Mouse (Mus musculus): ENCODE data around the gene Slc25a33. TPM values are rescaled to one million over a fixed set of nuclear protein-coding genes. Genes with fewer than 3 reads are reported as not detected.

Gene Slc25a33
- polyA plus RNA-seq, 1 experiment, result 77.0 TPM

GRCm38 (mm10) chr4:149702210-149702979 is 71.7 kb downstream of the Slc25a33 start, which contains the start of gene Pik3cd:
TSS of gene Pik3cd (minus strand) at chr4:149702571.
- H3K4me3 ChIP-seq (replicated peaks; ENCODE audit: insufficient read depth, low read depth, low read length), result no peak within 1 kb of the TSS
- TF ChIP-seq CTCF (IDR thresholded peaks at IDR 0.05; ENCODE audit: borderline replicate concordance, insufficient read depth, low read depth, low read length) (no peak), POLR2A (IDR thresholded peaks at IDR 0.05; ENCODE audit: borderline replicate concordance, insufficient read depth, low read length) (no peak)
- no peak within 1 kb of the TSS for H3K27ac ChIP-seq (ENCODE audit: insufficient read depth, low read length)
- no peaks in the 10 kb centered on the region for H3K27me3 ChIP-seq (ENCODE audit: control insufficient read depth, insufficient read depth, low read length)
- no peak for DNase-seq
- H3K4me1 ChIP-seq (ENCODE audit: control insufficient read depth, insufficient read depth, low read length), result no peaks in the 10 kb centered on the region; the same call in 1 of the 2 replicates
- WGBS, result 76% methylated on average over 19 of the region's 19 CpGs

GRCm38 (mm10) chr4:149701426-149702209 is 72.5 kb downstream of the Slc25a33 start:
- H3K27me3 ChIP-seq (ENCODE audit: control insufficient read depth, insufficient read depth, low read length), result no peaks in the 10 kb centered on the region
- H3K4me1 ChIP-seq (ENCODE audit: control insufficient read depth, insufficient read depth, low read length), result no peaks in the 10 kb centered on the region; the same call in 1 of the 2 replicates
- 82% methylated on average over 18 of the region's 18 CpGs for WGBS
- no peak for DNase-seq
- no peak overlapping the region for H3K4me3 ChIP-seq (replicated peaks; ENCODE audit: insufficient read depth, low read depth, low read length)
- TF ChIP-seq POLR2A (IDR thresholded peaks at IDR 0.05; ENCODE audit: borderline replicate concordance, insufficient read depth, low read length) (no peak), CTCF (IDR thresholded peaks at IDR 0.05; ENCODE audit: borderline replicate concordance, insufficient read depth, low read depth, low read length) (no peak)
- no peak overlapping the region for H3K27ac ChIP-seq (ENCODE audit: insufficient read depth, low read length)

- Histone ChIP-seq H3K27me3 (ENCODE audit: control insufficient read depth, insufficient read depth, low read length) (no peaks in the 10 kb centered on the region), H3K27ac (ENCODE audit: insufficient read depth, low read length) (no peak overlapping the region), H3K4me3 (replicated peaks; ENCODE audit: insufficient read depth, low read depth, low read length) (no peak overlapping the region), H3K4me1 (ENCODE audit: control insufficient read depth, insufficient read depth, low read length) (no peaks in the 10 kb centered on the region; the same call in 1 of the 2 replicates)
- TF ChIP-seq CTCF (IDR thresholded peaks at IDR 0.05; ENCODE audit: borderline replicate concordance, insufficient read depth, low read depth, low read length) (no peak), POLR2A (IDR thresholded peaks at IDR 0.05; ENCODE audit: borderline replicate concordance, insufficient read depth, low read length) (no peak)
- no peak for DNase-seq
- WGBS, result 25% methylated on average over 4 of the region's 4 CpGs
Observed at GRCm38 (mm10) chr4:149699953-149700352, 74.1 kb downstream of the Slc25a33 start.

GRCm38 (mm10) chr4:149698197-149698821 is 75.8 kb downstream of the Slc25a33 start:
- Histone ChIP-seq H3K27me3 (ENCODE audit: control insufficient read depth, insufficient read depth, low read length) (no peaks in the 10 kb centered on the region), H3K27ac (ENCODE audit: insufficient read depth, low read length) (no peak overlapping the region), H3K4me1 (ENCODE audit: control insufficient read depth, insufficient read depth, low read length) (no peaks in the 10 kb centered on the region; the same call in 1 of the 2 replicates), H3K4me3 (replicated peaks; ENCODE audit: insufficient read depth, low read depth, low read length) (peak overlapping the region; percentile 47)
- TF ChIP-seq CTCF (IDR thresholded peaks at IDR 0.05; ENCODE audit: borderline replicate concordance, insufficient read depth, low read depth, low read length), result peak; percentile 63
- no peak for TF ChIP-seq POLR2A (IDR thresholded peaks at IDR 0.05; ENCODE audit: borderline replicate concordance, insufficient read depth, low read length)
- 4% methylated on average over 35 of the region's 35 CpGs for WGBS
- DNase-seq, result peak; percentile 51 to 57

GRCm38 (mm10) chr4:149697506-149698196 is 76.4 kb downstream of the Slc25a33 start:
- Histone ChIP-seq H3K4me3 (replicated peaks; ENCODE audit: insufficient read depth, low read depth, low read length) (peak overlapping the region; percentile 47), H3K27me3 (ENCODE audit: control insufficient read depth, insufficient read depth, low read length) (no peaks in the 10 kb centered on the region), H3K4me1 (ENCODE audit: control insufficient read depth, insufficient read depth, low read length) (no peaks in the 10 kb centered on the region; the same call in 1 of the 2 replicates), H3K27ac (ENCODE audit: insufficient read depth, low read length) (no peak overlapping the region)
- WGBS, result 34% methylated on average over 15 of the region's 15 CpGs
- DNase-seq, result no peak
- no peak for TF ChIP-seq POLR2A (IDR thresholded peaks at IDR 0.05; ENCODE audit: borderline replicate concordance, insufficient read depth, low read length)
- TF ChIP-seq CTCF (IDR thresholded peaks at IDR 0.05; ENCODE audit: borderline replicate concordance, insufficient read depth, low read depth, low read length), result no peak

GRCm38 (mm10) chr4:149696189-149696971 is 77.7 kb downstream of the Slc25a33 start:
- no peaks in the 10 kb centered on the region; the same call in 1 of the 2 replicates for H3K4me1 ChIP-seq (ENCODE audit: control insufficient read depth, insufficient read depth, low read length)
- no peak for DNase-seq
- WGBS, result 52% methylated on average over 16 of the region's 16 CpGs
- no peak overlapping the region for H3K4me3 ChIP-seq (replicated peaks; ENCODE audit: insufficient read depth, low read depth, low read length)
- TF ChIP-seq POLR2A (IDR thresholded peaks at IDR 0.05; ENCODE audit: borderline replicate concordance, insufficient read depth, low read length) (no peak), CTCF (IDR thresholded peaks at IDR 0.05; ENCODE audit: borderline replicate concordance, insufficient read depth, low read depth, low read length) (no peak)
- no peak overlapping the region for H3K27ac ChIP-seq (ENCODE audit: insufficient read depth, low read length)
- no peaks in the 10 kb centered on the region for H3K27me3 ChIP-seq (ENCODE audit: control insufficient read depth, insufficient read depth, low read length)

Other genes with a start within 250 kb of the Slc25a33 start
- gene Clstn1, start 187.8 kb downstream of the Slc25a33 start, polyA plus RNA-seq (2012; rRNA removed), result 301 and 324 TPM in 2 replicates
- 8.3 and 8.6 TPM in 2 replicates for gene Pik3cd, start 71.7 kb downstream of the Slc25a33 start, polyA plus RNA-seq (2012; rRNA removed)
- gene Tmem201, start 36.2 kb downstream of the Slc25a33 start, polyA plus RNA-seq (2012; rRNA removed), result 146 and 171 TPM in 2 replicates
- gene Spsb1, start 180.8 kb upstream of the Slc25a33 start, polyA plus RNA-seq (2012; rRNA removed), result 25.3 and 26.3 TPM in 2 replicates
- 11.6 and 14.1 TPM in 2 replicates for gene H6pd, start 234.7 kb upstream of the Slc25a33 start, polyA plus RNA-seq (2012; rRNA removed)

Measured in cerebellum, adult 2 months (tissue).